Mouse (Mus musculus) ZHBTc4 (cell line): Measurements from ENCODE around the gene Olfr1226.
"Not testable (repeated sequence)": the region's sequence is repeated elsewhere in the genome, so short reads cannot be mapped to it uniquely, and the experiment has no call there.

Experiments
- DNase-seq: peaks from one replicate; pipeline ENCODE4 v3.0.0-alpha.2; 2011; ENCODE audit warnings: low read depth, low spot score

Olfr1226 gene

GRCm38 (mm10) chr2:89199948-89200347, at the start of gene Olfr1226:
Olfr1226 (minus strand) TSS chr2:89200048.
- no peak for DNase-seq

GRCm38 (mm10) chr2:89196325-89196982, 3.4 kb downstream of the Olfr1226 start:
- DNase-seq = no peak

- no peak for DNase-seq
Observed at GRCm38 (mm10) chr2:89174569-89174968, 25.3 kb downstream of the Olfr1226 start, which contains the start of gene Olfr1225. Olfr1225 (minus strand) TSS chr2:89174669.

- DNase-seq = not testable (repeated sequence)
Observed at GRCm38 (mm10) chr2:89164711-89165110, 35.1 kb downstream of the Olfr1226 start.

- DNase-seq = not testable (repeated sequence)
Observed at GRCm38 (mm10) chr2:89163991-89164390, 35.9 kb downstream of the Olfr1226 start, which contains the start of gene Olfr1224-ps1. Olfr1224-ps1 (minus strand) TSS chr2:89164091.

GRCm38 (mm10) chr2:89151460-89151859, 48.4 kb downstream of the Olfr1226 start, which contains the start of gene Olfr1223:
Olfr1223 (minus strand) TSS chr2:89151560.
- DNase-seq = no peak
